Mouse (Mus musculus) lung, adult 2 months (tissue): ENCODE measurements at regions not wholly inside any gene's neighbourhood (a gene's known extent, or its start where the extent isn't known, plus 50 kb on each side); places are given as distances from the start of the nearest gene placed in this dataset.

Experiments
- DNase-seq: peaks from one replicate; pipeline ENCODE4 v3.0.0; 2022
- H3K4me1 ChIP-seq: fragments of 200-500 bp; 2 replicates; pipeline ENCODE4 v1.6.1; 2011; ENCODE audit warnings: low read length; ENCODE audit not compliant: control insufficient read depth, insufficient read depth
- H3K4me3 ChIP-seq: fragments of 200-500 bp; replicated peaks from 2 replicates; pipeline ENCODE3; 2011; ENCODE audit warnings: low read depth, mild to moderate bottlenecking, control low read depth, low read length; ENCODE audit errors: extremely low read depth
- CTCF ChIP-seq: fragments of 200-500 bp; IDR thresholded peaks from 2 replicates; pipeline ENCODE4 v1.5.1; 2011; ENCODE audit warnings: mild to moderate bottlenecking, low read length, control low read depth; ENCODE audit not compliant: insufficient read depth
- POLR2A ChIP-seq: fragments of 200-500 bp; IDR thresholded peaks from 2 replicates; pipeline ENCODE4 v1.6.1; 2011; ENCODE audit warnings: low read depth, mild to moderate bottlenecking, control low read depth, low read length, borderline replicate concordance; ENCODE audit errors: extremely low read depth
- WGBS: fragments of 180-500 bp; shearing (Covaris S2); methylation state at CpG from one replicate; pipeline ENCODE4 v1.1.7; 2018; 5-methylcytosine and 5-hydroxymethylcytosine counted together

- TF ChIP-seq POLR2A, result no peak
- TF ChIP-seq CTCF, result no peak
- WGBS, result 26% methylated on average over 1 of the region's 1 CpGs
- Histone ChIP-seq H3K4me1 (no peaks in the 10 kb centered on the region), H3K4me3 (no peak overlapping the region)
- no peak for DNase-seq
Measured at GRCm38 (mm10) chr4:32147146-32147545, 91.5 kb upstream of the Bach2 start.

- no peaks in the 10 kb centered on the region for H3K4me1 ChIP-seq
- DNase-seq, result no peak
- no peak overlapping the region for H3K4me3 ChIP-seq
- WGBS, result 94% methylated on average over 2 of the region's 2 CpGs
- TF ChIP-seq POLR2A (no peak), CTCF (no peak)
Measured at GRCm38 (mm10) chr4:32148597-32148996, 90.0 kb upstream of the Bach2 start.

- no peaks in the 10 kb centered on the region for H3K4me1 ChIP-seq
- 76% methylated on average over 7 of the region's 7 CpGs for WGBS
- no peak overlapping the region for H3K4me3 ChIP-seq
- TF ChIP-seq CTCF (no peak), POLR2A (no peak)
- no peak for DNase-seq
Measured at GRCm38 (mm10) chr4:32149171-32149570, 89.4 kb upstream of the Bach2 start.

- 74% methylated on average over 4 of the region's 4 CpGs for WGBS
- peak; percentile 31 for DNase-seq
- Histone ChIP-seq H3K4me1 (no peaks in the 10 kb centered on the region), H3K4me3 (no peak overlapping the region)
- TF ChIP-seq POLR2A (no peak), CTCF (peak; percentile 88)
Measured at GRCm38 (mm10) chr4:32153356-32153755, 85.2 kb upstream of the Bach2 start.

GRCm38 (mm10) chr4:32156965-32157364 is 81.6 kb upstream of the Bach2 start:
- WGBS, result 43% methylated on average over 8 of the region's 8 CpGs
- Histone ChIP-seq H3K4me3 (no peak overlapping the region), H3K4me1 (no peaks in the 10 kb centered on the region; the same call in 1 of the 2 replicates)
- TF ChIP-seq POLR2A (no peak), CTCF (no peak)
- DNase-seq, result no peak

- TF ChIP-seq POLR2A, result no peak
- TF ChIP-seq CTCF, result no peak
- DNase-seq, result no peak
- WGBS, result 70% methylated on average over 5 of the region's 5 CpGs
- Histone ChIP-seq H3K4me3 (no peak overlapping the region), H3K4me1 (no peaks in the 10 kb centered on the region; the same call in 1 of the 2 replicates)
Measured at GRCm38 (mm10) chr4:32158451-32158850, 80.2 kb upstream of the Bach2 start.

- TF ChIP-seq POLR2A (no peak), CTCF (no peak)
- H3K4me3 ChIP-seq, result no peak overlapping the region
- no peak for DNase-seq
- 75% methylated on average over 4 of the region's 4 CpGs for WGBS
- no peaks in the 10 kb centered on the region; the same call in 1 of the 2 replicates for H3K4me1 ChIP-seq
Measured at GRCm38 (mm10) chr4:32158886-32159285, 79.7 kb upstream of the Bach2 start.

GRCm38 (mm10) chr4:32160815-32161214 is 77.8 kb upstream of the Bach2 start:
- TF ChIP-seq CTCF (no peak), POLR2A (no peak)
- H3K4me1 ChIP-seq, result no peaks in the 10 kb centered on the region; the same call in 1 of the 2 replicates
- no peak for DNase-seq
- no peak overlapping the region for H3K4me3 ChIP-seq
- 32% methylated on average over 2 of the region's 2 CpGs for WGBS

- WGBS, result 62% methylated on average over 10 of the region's 10 CpGs
- Histone ChIP-seq H3K4me3 (no peak overlapping the region), H3K4me1 (no peaks in the 10 kb centered on the region; the same call in 1 of the 2 replicates)
- TF ChIP-seq CTCF (no peak), POLR2A (no peak)
- DNase-seq, result no peak
Measured at GRCm38 (mm10) chr4:32161871-32162656, 76.5 kb upstream of the Bach2 start.

GRCm38 (mm10) chr4:32162694-32163240 is 75.8 kb upstream of the Bach2 start:
- 84% methylated on average over 12 of the region's 12 CpGs for WGBS
- Histone ChIP-seq H3K4me1 (no peaks in the 10 kb centered on the region; the same call in 1 of the 2 replicates), H3K4me3 (no peak overlapping the region)
- TF ChIP-seq CTCF (no peak), POLR2A (no peak)
- DNase-seq, result no peak
